ENCODE assay signal across 19 mouse cellular contexts in the genomic region with DNA sequence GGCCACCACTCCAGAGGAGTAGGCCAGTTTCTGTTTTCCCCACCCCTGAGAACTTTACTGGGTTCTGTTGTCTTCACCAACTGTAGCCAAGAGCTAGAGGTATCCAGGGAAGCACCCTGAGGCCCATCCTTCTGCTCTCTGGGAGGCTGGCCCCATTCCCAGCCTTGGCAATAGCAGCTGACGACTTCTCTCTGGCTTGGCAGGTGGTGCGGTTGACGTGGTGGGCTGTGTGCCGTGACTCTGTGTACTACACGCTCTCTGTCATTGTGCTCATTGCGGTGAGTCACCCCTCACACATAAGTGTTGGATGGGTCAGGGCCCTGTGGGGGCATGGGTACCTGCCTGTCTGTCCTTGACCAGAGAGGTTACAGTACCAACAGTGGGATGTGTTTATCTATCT. TPM values are rescaled to one million over a fixed set of nuclear protein-coding genes. Genes with fewer than 3 reads are reported as not detected.
DNase-seq lines count a peak whose midpoint lies in the region; ATAC-seq and TF ChIP-seq lines count a peak whose summit lies in the region.
"Had no signal": no experiment of that assay in that cellular context is flagged by ENCODE, and none has a peak within 500 bp of the region (broad histone marks: within the 10 kb centered on the region; RNA-seq: fewer than 3 reads in every experiment).

No protein-coding gene starts in this region.

- H3K79me2 ChIP-seq in C2C12 (ENCODE audit: control insufficient read depth, insufficient read depth) = no peaks in the 10 kb centered on the region

- no peak overlapping the region for H3K9ac ChIP-seq in midbrain, embryonic 13.5 days (replicated peaks)
- H3K9ac ChIP-seq: forebrain, embryonic 12.5 days; heart, embryonic 12.5 days; intestine, embryonic 15.5 days; kidney, embryonic 15.5 days; liver, embryonic 12.5 days; neural tube, embryonic 15.5 days had no signal

- no peak overlapping the region for H3K4me3 ChIP-seq in C2C12 (ENCODE audit: insufficient read depth, poor library complexity, severe bottlenecking)
- no peak overlapping the region for H3K4me3 ChIP-seq in midbrain, embryonic 13.5 days (replicated peaks)
- H3K4me3 ChIP-seq: forebrain, embryonic 12.5 days; gastrocnemius, adult 2 months; heart, embryonic 12.5 days; hindbrain, embryonic 10.5 days; intestine, embryonic 15.5 days; kidney, embryonic 15.5 days; limb, embryonic 10.5 days; liver, embryonic 12.5 days; neural tube, embryonic 15.5 days had no signal

- no peak for ATAC-seq in midbrain, embryonic 13.5 days
- ATAC-seq: intestine, embryonic 15.5 days; liver, embryonic 12.5 days had no signal

- intact Hi-C loops in heart, postnatal 14 days (cut with DNase I) = no loop called here

- peak; percentile 85 for DNase-seq in heart, adult 11 months
- DNase-seq in heart, postnatal 14 days = no peak
- peak; percentile 72 for DNase-seq in cerebellum, adult 8-10 months
- DNase-seq in layer of hippocampus, adult 8-10 months (ENCODE audit: low spot score in 2 of 2) = peak; percentile 38 to 57
- no peak for DNase-seq in adrenal gland, postnatal 14 days
- DNase-seq: gastrocnemius, adult 2 months; lung, postnatal 10 days; thymus, postnatal 36 days had no signal

- no peak overlapping the region for H3K27ac ChIP-seq in midbrain, embryonic 13.5 days
- H3K27ac ChIP-seq: forebrain, embryonic 12.5 days; gastrocnemius, adult 2 months; hindbrain, embryonic 10.5 days; intestine, embryonic 15.5 days; kidney, embryonic 15.5 days; limb, embryonic 10.5 days; liver, embryonic 12.5 days; neural tube, embryonic 15.5 days had no signal

- H3K79me3 ChIP-seq in C2C12 (ENCODE audit: low read depth) = no peaks in the 10 kb centered on the region

- no peak for TF ChIP-seq CTCF in C2C12 (IDR thresholded peaks at IDR 0.05; ENCODE audit: control insufficient read depth, insufficient read depth, insufficient read length)

- H3ac ChIP-seq in C2C12 (ENCODE audit: control insufficient read depth, insufficient read length, low read depth) = no peak overlapping the region

- H3K4me2 ChIP-seq in midbrain, embryonic 13.5 days (replicated peaks) = no peak overlapping the region
- H3K4me2 ChIP-seq: forebrain, embryonic 12.5 days; heart, embryonic 12.5 days; intestine, embryonic 15.5 days; kidney, embryonic 15.5 days; liver, embryonic 12.5 days; neural tube, embryonic 15.5 days had no signal

- WGBS in midbrain, embryonic 13.5 days = 97% methylated on average over 6 of the region's 6 CpGs

- H3K4me1 ChIP-seq in midbrain, embryonic 13.5 days (replicated peaks) = no peaks in the 10 kb centered on the region
- H3K4me1 ChIP-seq: forebrain, embryonic 12.5 days; heart, embryonic 12.5 days; hindbrain, embryonic 10.5 days; intestine, embryonic 15.5 days; kidney, embryonic 15.5 days; limb, embryonic 10.5 days; liver, embryonic 12.5 days; neural tube, embryonic 15.5 days had no signal

- no peaks in the 10 kb centered on the region for H3K9me3 ChIP-seq in midbrain, embryonic 13.5 days
- H3K9me3 ChIP-seq: forebrain, embryonic 12.5 days; G1E; heart, embryonic 12.5 days; hindbrain, embryonic 10.5 days; intestine, embryonic 15.5 days; kidney, embryonic 15.5 days; limb, embryonic 10.5 days; liver, embryonic 12.5 days; neural tube, embryonic 15.5 days had no signal

- no peaks in the 10 kb centered on the region for H3K27me3 ChIP-seq in C2C12 (ENCODE audit: control insufficient read depth, insufficient read depth, insufficient read length)
- H3K27me3 ChIP-seq in midbrain, embryonic 13.5 days = no peaks in the 10 kb centered on the region
- H3K27me3 ChIP-seq: forebrain, embryonic 12.5 days; heart, embryonic 12.5 days; intestine, embryonic 15.5 days; kidney, embryonic 15.5 days; liver, embryonic 12.5 days; neural tube, embryonic 15.5 days had no signal

- H3K36me3 ChIP-seq in C2C12 (ENCODE audit: control insufficient read depth, insufficient read depth) = no peaks in the 10 kb centered on the region
- H3K36me3 ChIP-seq in midbrain, embryonic 13.5 days = no peaks in the 10 kb centered on the region
- H3K36me3 ChIP-seq: forebrain, embryonic 12.5 days; G1E; heart, embryonic 12.5 days; hindbrain, embryonic 10.5 days; intestine, embryonic 15.5 days; kidney, embryonic 15.5 days; limb, embryonic 10.5 days; liver, embryonic 12.5 days; neural tube, embryonic 15.5 days had no signal

TF ChIP-seq in C2C12, 6 proteins besides CTCF, POLR2A, EP300 and RAD21:
- peak; percentile 98 for TF ChIP-seq MYOD1 (IDR thresholded peaks at IDR 0.05; ENCODE audit: control insufficient read depth, insufficient read length, low read depth)
- no peak for TF ChIP-seq USF1 (IDR thresholded peaks at IDR 0.05; ENCODE audit: low read depth)
- TF ChIP-seq FOSL1 (IDR thresholded peaks at IDR 0.05; ENCODE audit: insufficient read depth, low read length, poor library complexity, severe bottlenecking) = no peak
- no peak for TF ChIP-seq MYOG (IDR thresholded peaks at IDR 0.05; ENCODE audit: control insufficient read depth, extremely low read depth, insufficient read length)
- TF ChIP-seq CEBPB (IDR thresholded peaks at IDR 0.05; ENCODE audit: low read depth) = no peak
- TF ChIP-seq MAX (IDR thresholded peaks at IDR 0.05) = no peak

RNA-seq across cellular contexts. Expression of gene Rin3, which starts 59.4 kb away (rescaled TPM):
- total RNA-seq in heart, postnatal 14 days (2021) = 10 to 100 TPM; 23.1 to 26.1 TPM
- 16.7 TPM for polyA plus RNA-seq in C2C12 (2012; fragmentation: generic; extraction: Trizol)
- total RNA-seq in layer of hippocampus, adult 8-10 months (2022) = 1 to 10 TPM; 3.3 to 7.1 (median 4.8) TPM
- total RNA-seq in adrenal gland, postnatal 14 days (2021) = 19.3 and 28.1 TPM in 2 replicates
- polyA plus RNA-seq in midbrain, embryonic 13.5 days (2015; fragmentation: Nextera tagmentation; extraction: Ambion mirVana) = 3.4 and 3.7 TPM in 2 replicates

Comparison
In these comparisons a context has a peak if more than half of its experiments do, and no peak if none do; other contexts are left out.
1. DNase-seq: peak in heart, adult 11 months (single experiment), cerebellum, adult 8-10 months (single experiment) and layer of hippocampus, adult 8-10 months (2 of 2); none in heart, postnatal 14 days (0 of 2) and adrenal gland, postnatal 14 days (single experiment).